Mouse (Mus musculus) small intestine, adult 2 months (tissue): ENCODE measurements at regions not wholly inside any gene's neighbourhood (a gene's known extent, or its start where the extent isn't known, plus 50 kb on each side); places are given as distances from the start of the nearest gene placed in this dataset.

Source experiments
- CTCF ChIP-seq: fragments of 200-500 bp; IDR thresholded peaks from 2 replicates; pipeline ENCODE4 v1.5.1; 2012; ENCODE audit warnings: low read depth, mild to moderate bottlenecking, control low read depth, inconsistent platforms, low read length, moderate library complexity, mixed read lengths; ENCODE audit not compliant: insufficient replicate concordance, insufficient read length; ENCODE audit errors: extremely low read depth
- POLR2A ChIP-seq: fragments of 200-500 bp; IDR thresholded peaks from 2 replicates; pipeline ENCODE4 v1.6.1; 2012; ENCODE audit warnings: low read depth, mild to moderate bottlenecking, control low read depth, inconsistent platforms, low read length, moderate library complexity

DNA sequence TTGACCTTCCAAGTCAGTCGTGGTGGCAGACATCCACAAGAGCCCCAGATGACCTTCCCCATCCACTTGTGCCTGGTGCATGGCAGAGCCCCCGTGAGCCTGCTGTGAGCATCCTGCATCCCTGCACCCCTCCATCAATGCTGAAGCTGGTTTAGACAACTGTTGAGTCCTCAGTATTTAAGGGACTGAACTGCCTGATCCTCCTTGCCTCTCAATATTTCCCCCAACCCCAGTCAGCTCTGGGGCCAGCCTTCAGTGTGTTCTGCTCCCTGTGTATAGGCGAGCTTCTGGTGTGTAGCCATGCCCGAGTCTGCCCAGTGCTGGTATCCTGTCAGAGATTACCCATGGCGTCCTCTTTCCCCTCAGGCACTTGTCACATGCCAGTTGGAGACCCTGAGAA is 96.6 kb downstream of the Bms1 start:
- no peak for TF ChIP-seq CTCF
- no peak for TF ChIP-seq POLR2A
